Mouse (Mus musculus) heart, postnatal 0 days (tissue): ENCODE data around the gene Myo9a.

ENCODE experiments used
- CTCF ChIP-seq: IDR thresholded peaks from 2 replicates; pipeline ENCODE4 v1.5.1; 2016; ENCODE audit warnings: antibody characterized with exemption, control low read depth, low read depth
- EP300 ChIP-seq: IDR thresholded peaks from 2 replicates; pipeline ENCODE4 v1.6.1; 2016; ENCODE audit warnings: antibody characterized with exemption, low read depth

DNA sequence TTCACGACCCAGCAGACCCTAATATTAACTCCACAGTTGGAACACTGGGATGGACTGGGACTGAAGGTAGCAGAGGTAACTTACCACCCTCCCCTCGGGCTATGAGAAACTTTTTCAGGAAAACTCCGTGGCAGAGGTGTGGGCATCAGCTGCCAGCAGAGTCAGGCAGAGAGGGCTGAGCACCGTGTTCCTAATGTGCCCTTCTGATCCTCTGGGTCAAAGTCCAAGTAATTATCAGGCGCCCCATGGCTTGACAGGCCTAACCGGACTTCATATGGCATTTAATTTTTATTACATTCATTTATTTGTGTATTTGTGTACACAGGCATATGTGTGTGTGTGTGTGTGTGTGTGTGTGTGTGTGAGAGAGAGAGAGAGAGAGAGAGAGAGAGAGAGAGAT is 47.6 kb upstream of the Myo9a start:
- TF ChIP-seq CTCF (no peak), EP300 (no peak)
